Mouse (Mus musculus) myocyte (in vitro differentiated cells): ENCODE measurements around the gene Macrod2.

Experiments
- POLR2A ChIP-seq: IDR thresholded peaks from one replicate; pipeline ENCODE4 v1.6.1; 2011; ENCODE audit warnings: low read depth, mild to moderate bottlenecking, control low read depth, moderate library complexity; ENCODE audit not compliant: insufficient read length
- POLR2AphosphoS2 ChIP-seq: IDR thresholded peaks from one replicate; pipeline ENCODE4 v1.6.1; 2011; ENCODE audit warnings: low read depth, control low read depth; ENCODE audit not compliant: insufficient read length
- TCF12 ChIP-seq: IDR thresholded peaks from one replicate; pipeline ENCODE4 v1.6.1; 2011; ENCODE audit warnings: mild to moderate bottlenecking, control low read depth; ENCODE audit not compliant: poor library complexity, insufficient read depth, severe bottlenecking
- USF1 ChIP-seq: IDR thresholded peaks from one replicate; pipeline ENCODE4 v1.6.1; 2011; ENCODE audit warnings: low read depth, mild to moderate bottlenecking, control low read depth, moderate library complexity

DNA sequence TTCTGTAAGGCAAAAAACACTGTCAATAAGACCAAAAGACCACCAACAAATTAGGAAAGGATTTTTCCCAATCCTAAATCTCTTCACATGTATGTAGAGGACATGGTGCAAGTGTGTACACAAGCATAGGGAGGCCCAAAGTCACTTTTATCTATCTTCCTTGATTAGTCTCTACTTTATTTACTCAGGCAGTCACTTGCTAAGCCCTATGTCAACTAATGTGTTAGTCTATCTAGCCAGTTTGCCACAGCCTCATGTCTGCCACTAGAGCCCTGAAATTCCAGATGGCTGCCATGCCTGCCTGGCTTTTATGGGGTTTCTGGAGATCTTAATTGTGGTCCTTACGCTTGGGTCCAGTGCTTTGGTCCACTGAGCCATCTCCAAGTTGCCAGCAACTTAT, 1483.4 kb downstream of the Macrod2 start:
- TF ChIP-seq USF1 (no peak), TCF12 (no peak), POLR2A (no peak), POLR2AphosphoS2 (no peak)
